Mouse (Mus musculus) MEL (cell line): ENCODE data around the gene Adgrg5.

Experiments used
- CHD2 ChIP-seq: IDR thresholded peaks from 2 replicates; pipeline ENCODE4 v1.6.1; 2011; ENCODE audit warnings: low read length, improper control_type of control experiment
- CTCF ChIP-seq, 3 experiments: IDR thresholded peaks in 2 of 3; conservative IDR thresholded peaks in 1 of 3; 2 replicates each; pipeline ENCODE4 v1.5.1; 2011 to 2012; ENCODE audit warnings: low read length in 3 of 3, low read depth in 2 of 3, mild to moderate bottlenecking in 2 of 3, improper control_type of control experiment in 1 of 3, inconsistent platforms in 1 of 3, mixed read lengths in 1 of 3, moderate library complexity in 1 of 3; ENCODE audit not compliant: control insufficient read depth in 1 of 3, insufficient read depth in 1 of 3, poor library complexity in 1 of 3, severe bottlenecking in 1 of 3
- ELF1 ChIP-seq: IDR thresholded peaks from 2 replicates; pipeline ENCODE4 v1.6.1; 2014; ENCODE audit warnings: low read depth, mild to moderate bottlenecking, inconsistent platforms, low read length, improper control_type of control experiment, moderate library complexity
- GABPA ChIP-seq: IDR thresholded peaks from 2 replicates; pipeline ENCODE4 v1.6.1; 2012; ENCODE audit warnings: low read depth, mild to moderate bottlenecking, inconsistent platforms, low read length, improper control_type of control experiment, moderate library complexity
- GATA1 ChIP-seq: IDR thresholded peaks from 2 replicates; pipeline ENCODE4 v1.6.1; 2011; ENCODE audit warnings: low read depth, low read length, improper control_type of control experiment
- MAX ChIP-seq: IDR thresholded peaks from 2 replicates; pipeline ENCODE4 v1.6.1; 2011; ENCODE audit warnings: low read length, improper control_type of control experiment
- MYC ChIP-seq: IDR thresholded peaks from 2 replicates; pipeline ENCODE4 v1.6.1; 2011; ENCODE audit warnings: low read depth, mild to moderate bottlenecking, low read length, improper control_type of control experiment, moderate library complexity
- POLR2A ChIP-seq, 2 experiments: IDR thresholded peaks; 2 replicates each; pipeline ENCODE4 v1.6.1; 2011 to 2012; ENCODE audit warnings: low read length in 2 of 2, mild to moderate bottlenecking in 2 of 2, control low read depth in 1 of 2, improper control_type of control experiment in 1 of 2, low read depth in 1 of 2, moderate library complexity in 1 of 2; ENCODE audit not compliant: control insufficient read depth in 1 of 2, insufficient read depth in 1 of 2, poor library complexity in 1 of 2
- TBP ChIP-seq: IDR thresholded peaks from 2 replicates; pipeline ENCODE4 v1.8.0; 2011; ENCODE audit warnings: low read depth, low read length, improper control_type of control experiment
- TCF12 ChIP-seq: IDR thresholded peaks from 2 replicates; pipeline ENCODE4 v1.6.1; 2014; ENCODE audit warnings: low read depth, mild to moderate bottlenecking, inconsistent platforms, low read length, improper control_type of control experiment, moderate library complexity
- USF1 ChIP-seq: IDR thresholded peaks from 2 replicates; pipeline ENCODE4 v1.6.1; 2014; ENCODE audit warnings: low read depth, mild to moderate bottlenecking, inconsistent platforms, low read length, improper control_type of control experiment, moderate library complexity
- ZKSCAN1 ChIP-seq: IDR thresholded peaks from 2 replicates; pipeline ENCODE4 v1.6.1; 2012; ENCODE audit warnings: low read depth, mild to moderate bottlenecking, inconsistent platforms, low read length, improper control_type of control experiment, moderate library complexity

GRCm38 (mm10) chr8:94983146-94983545, 59.7 kb downstream of the Adgrg5 start:
- no peak for TF ChIP-seq MYC
- TF ChIP-seq POLR2A (IDR thresholded peaks at IDR 0.05; ENCODE audit: control insufficient read depth in 1 of 2, insufficient read depth in 1 of 2, low read depth in 1 of 2, low read length in 2 of 2, poor library complexity in 1 of 2) = no peak
- no peak for TF ChIP-seq GATA1
- TF ChIP-seq GABPA = no peak
- TF ChIP-seq CTCF (IDR thresholded peaks at IDR 0.05 in 2 of 3, conservative IDR thresholded peaks at IDR 0.05 in 1 of 3; ENCODE audit: control insufficient read depth in 1 of 3, insufficient read depth in 1 of 3, low read depth in 2 of 3, low read length in 3 of 3, poor library complexity in 1 of 3, severe bottlenecking in 1 of 3) = no peak
- no peak for TF ChIP-seq ELF1
- TF ChIP-seq ZKSCAN1 = no peak
- TF ChIP-seq TCF12 = no peak
- no peak for TF ChIP-seq USF1
- TF ChIP-seq TBP = no peak
- TF ChIP-seq CHD2 = no peak
- no peak for TF ChIP-seq MAX
